Mouse (Mus musculus) heart, adult 2 months (tissue): ENCODE results near the gene Bicd2.

ENCODE experiments used
- CTCF ChIP-seq: fragments of 200-600 bp; IDR thresholded peaks from 2 replicates; pipeline ENCODE4 v1.8.1; 2022; ENCODE audit warnings: antibody characterized with exemption, mild to moderate bottlenecking, moderate library complexity
- EP300 ChIP-seq: fragments of 200-500 bp; IDR thresholded peaks from 2 replicates; pipeline ENCODE4 v1.6.1; 2011; ENCODE audit warnings: low read depth, low read length, control low read depth; ENCODE audit not compliant: insufficient read depth

DNA sequence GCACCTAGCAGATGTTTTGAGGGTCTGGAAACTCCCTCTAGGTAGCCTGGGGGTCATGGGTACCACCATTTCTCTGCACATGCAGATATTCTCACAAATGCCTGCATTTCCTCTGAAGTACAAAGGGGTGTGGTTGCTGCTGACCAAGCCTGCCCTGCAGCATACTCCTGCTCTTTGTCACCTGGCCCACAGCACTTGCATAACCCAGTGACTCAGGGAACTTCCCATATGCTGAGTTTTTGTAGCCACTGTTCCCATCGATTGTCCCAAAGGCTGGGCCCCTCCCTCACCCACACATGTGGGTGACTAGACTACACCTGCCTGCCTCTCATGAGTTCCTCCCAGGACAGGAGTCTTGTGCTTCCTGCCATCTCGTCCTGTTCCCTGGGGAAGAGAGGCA is 61.2 kb downstream of the Bicd2 start:
- TF ChIP-seq CTCF, result no peak
- TF ChIP-seq EP300, result no peak
